Mouse (Mus musculus) heart, adult 2 months (tissue): ENCODE data around the gene Acot3. TPM values are rescaled to one million over a fixed set of nuclear protein-coding genes. Genes with fewer than 3 reads are reported as not detected.
"Not testable (repeated sequence)": the region's sequence is repeated elsewhere in the genome, so short reads cannot be mapped to it uniquely, and the experiment has no call there.

Experiments used
- DNase-seq, 2 experiments: peaks; one replicate each; pipeline ENCODE4 v3.0.0; 2021
- H3K27ac ChIP-seq: fragments of 200-600 bp; 2 replicates; pipeline ENCODE4 v1.8.1; 2022
- H3K27me3 ChIP-seq: fragments of 200-500 bp; 2 replicates; pipeline ENCODE4 v1.6.1; 2012; ENCODE audit warnings: mild to moderate bottlenecking, low read length, inconsistent platforms, mixed read lengths; ENCODE audit not compliant: control insufficient read depth, insufficient read depth
- H3K36me3 ChIP-seq: fragments of 200-500 bp; 2 replicates; pipeline ENCODE4 v1.6.1; 2012; ENCODE audit warnings: low read length, inconsistent platforms; ENCODE audit not compliant: control insufficient read depth, insufficient read depth
- H3K4me1 ChIP-seq: fragments of 200-500 bp; 2 replicates; pipeline ENCODE4 v1.6.1; 2011; ENCODE audit warnings: low read length; ENCODE audit not compliant: control insufficient read depth, insufficient read depth
- H3K4me3 ChIP-seq: fragments of 200-600 bp; 2 replicates; pipeline ENCODE4 v1.8.1; 2022
- H3K79me2 ChIP-seq: fragments of 200-500 bp; replicated peaks from 2 replicates; pipeline ENCODE4 v1.6.1; 2012; ENCODE audit warnings: mild to moderate bottlenecking, inconsistent platforms, low read length, moderate library complexity, mixed read lengths; ENCODE audit not compliant: control insufficient read depth, insufficient read depth
- H3K9ac ChIP-seq: fragments of 200-500 bp; 2 replicates; pipeline ENCODE4 v1.6.1; 2012; ENCODE audit warnings: low read depth, mild to moderate bottlenecking, control low read depth, inconsistent platforms, low read length, mixed read lengths
- CTCF ChIP-seq: fragments of 200-600 bp; IDR thresholded peaks from 2 replicates; pipeline ENCODE4 v1.8.1; 2022; ENCODE audit warnings: antibody characterized with exemption, mild to moderate bottlenecking, moderate library complexity
- EP300 ChIP-seq: fragments of 200-500 bp; IDR thresholded peaks from 2 replicates; pipeline ENCODE4 v1.6.1; 2011; ENCODE audit warnings: low read depth, low read length, control low read depth; ENCODE audit not compliant: insufficient read depth
- POLR2A ChIP-seq: fragments of 200-500 bp; IDR thresholded peaks from 2 replicates; pipeline ENCODE4 v1.6.1; 2011; ENCODE audit warnings: mild to moderate bottlenecking, low read depth, low read length, control low read depth; ENCODE audit not compliant: insufficient read depth
- WGBS: fragments of 180-500 bp; shearing (Covaris S2); methylation state at CpG from one replicate; pipeline ENCODE4 v1.1.7; 2018; 5-methylcytosine and 5-hydroxymethylcytosine counted together
- intact Hi-C: fragments of 180-260 bp; cut with DNase I; formaldehyde crosslinking; loops from one replicate; pipeline ENCODE4 v1.15.1; 2025
- polyA plus RNA-seq: library from polyadenylated mRNA; depleted of rRNA; stranded (reverse); fragments of >200 nt; gene quantifications from 2 replicates; pipeline ENCODE4 v1.2.3, GENCODE M21; 2012
- total RNA-seq, 2 experiments: library from RNA; stranded (reverse); gene quantifications; 2 replicates each; pipeline ENCODE4 v1.2.3; 2021

Gene Acot3
- total and polyA plus RNA-seq, 3 experiments = 0.57 to 0.84 (median 0.84) TPM

- Histone ChIP-seq H3K27me3 (no peaks in the 10 kb centered on the region), H3K4me3 (no peak overlapping the region), H3K27ac (no peak overlapping the region), H3K9ac (no peak overlapping the region), H3K79me2 (no peaks in the 10 kb centered on the region), H3K4me1 (no peaks in the 10 kb centered on the region), H3K36me3 (no peaks in the 10 kb centered on the region)
- no peak for DNase-seq
- no peak for TF ChIP-seq POLR2A
- no peak for TF ChIP-seq CTCF
- no peak for TF ChIP-seq EP300
- 86% methylated on average over 7 of the region's 7 CpGs for WGBS
- intact Hi-C loops = no loop called here
These were observed 26.1 kb upstream of the Acot3 start for GRCm38 (mm10) chr12:84025888-84026287.

GRCm38 (mm10) chr12:84028328-84028727 lies 23.6 kb upstream of the Acot3 start:
- WGBS = 75% methylated on average over 3 of the region's 3 CpGs
- H3K4me1 ChIP-seq, H3K4me3 ChIP-seq, H3K79me2 ChIP-seq, H3K9ac ChIP-seq, H3K36me3 ChIP-seq, DNase-seq, H3K27me3 ChIP-seq, intact Hi-C loops, H3K27ac ChIP-seq: not testable (repeated sequence)

GRCm38 (mm10) chr12:84029043-84029442 lies 22.9 kb upstream of the Acot3 start:
- H3K27ac ChIP-seq, H3K36me3 ChIP-seq, intact Hi-C loops, H3K27me3 ChIP-seq, H3K4me1 ChIP-seq, H3K9ac ChIP-seq, DNase-seq, H3K79me2 ChIP-seq, H3K4me3 ChIP-seq: not testable (repeated sequence)
- 100% methylated on average over 1 of the region's 1 CpGs for WGBS

- no peaks in the 10 kb centered on the region for H3K36me3 ChIP-seq
- no peaks in the 10 kb centered on the region for H3K27me3 ChIP-seq
- peak; percentile 72 to 76 for DNase-seq
- no peaks in the 10 kb centered on the region for H3K4me1 ChIP-seq
- intact Hi-C loops = loop anchor here (1.0 to 10.0 kb wide), 3 partner anchors 43 to 316 kb away; partner anchors contain the start of gene Acot2
- TF ChIP-seq EP300 (peak; percentile 87; the same call in 1 of the 2 replicates), POLR2A (no peak), CTCF (peak; percentile 97)
- H3K4me3 ChIP-seq = no peak overlapping the region
- WGBS = 39% methylated on average over 4 of the region's 4 CpGs
- no peak overlapping the region for H3K9ac ChIP-seq
- no peak overlapping the region for H3K27ac ChIP-seq
- H3K79me2 ChIP-seq = no peaks in the 10 kb centered on the region
These were observed 21.1 kb upstream of the Acot3 start for GRCm38 (mm10) chr12:84030659-84031332.

GRCm38 (mm10) chr12:84032854-84033253 lies 19.1 kb upstream of the Acot3 start:
- Histone ChIP-seq H3K79me2 (no peaks in the 10 kb centered on the region; the same call in 1 of the 2 replicates), H3K9ac (no peak overlapping the region), H3K27me3 (no peaks in the 10 kb centered on the region), H3K4me3 (no peak overlapping the region), H3K4me1 (no peaks in the 10 kb centered on the region), H3K36me3 (no peaks in the 10 kb centered on the region), H3K27ac (no peak overlapping the region)
- TF ChIP-seq EP300 (no peak), CTCF (no peak), POLR2A (no peak)
- intact Hi-C loops = loop anchor here (5.0 to 10.0 kb wide), 2 partner anchors 46 to 318 kb away; partner anchors contain the start of gene Acot2
- WGBS = 93% methylated on average over 4 of the region's 4 CpGs
- DNase-seq = no peak

- 70% methylated on average over 2 of the region's 2 CpGs for WGBS
- H3K27ac ChIP-seq, DNase-seq, H3K36me3 ChIP-seq, H3K9ac ChIP-seq, H3K4me1 ChIP-seq, H3K27me3 ChIP-seq, H3K4me3 ChIP-seq, H3K79me2 ChIP-seq: not testable (repeated sequence)
- intact Hi-C loops = loop anchor here (5.0 to 10.0 kb wide), 2 partner anchors 46 to 319 kb away; partner anchors contain the start of gene Acot2
These were observed 18.6 kb upstream of the Acot3 start for GRCm38 (mm10) chr12:84033302-84033701.
